Mouse (Mus musculus) liver, postnatal 0 days (tissue): ENCODE results near the gene Epha2.

Experiments
- CTCF ChIP-seq: sonication (generic); IDR thresholded peaks from 2 replicates; pipeline ENCODE4 v1.5.1; 2016; ENCODE audit warnings: antibody characterized with exemption, low read depth
- EP300 ChIP-seq: IDR thresholded peaks from 2 replicates; pipeline ENCODE4 v1.6.1; 2016; ENCODE audit warnings: antibody characterized with exemption, low read depth, mild to moderate bottlenecking

GRCm38 (mm10) chr4:141314745-141315144 is 13.7 kb downstream of the Epha2 start:
- no peak for TF ChIP-seq CTCF
- TF ChIP-seq EP300, result no peak
